Mouse (Mus musculus): ENCODE data around the gene Atp5h. TPM values are rescaled to one million over a fixed set of nuclear protein-coding genes. Genes with fewer than 3 reads are reported as not detected.

Atp5h gene
- polyA plus RNA-seq, 1 experiment from 2014 or later = 1,000 TPM

- ATAC-seq = no peak
- H3K9me3 ChIP-seq (replicated peaks) = no peaks in the 10 kb centered on the region
- H3K4me2 ChIP-seq = no peak overlapping the region
- H3K4me3 ChIP-seq = no peak overlapping the region
- WGBS = 75% methylated on average over 7 of the region's 7 CpGs
- H3K36me3 ChIP-seq (ENCODE audit: poor library complexity, severe bottlenecking) = no peaks in the 10 kb centered on the region
- no peaks in the 10 kb centered on the region for H3K4me1 ChIP-seq
- H3K27ac ChIP-seq = no peak overlapping the region
- H3K9ac ChIP-seq = no peak overlapping the region
- H3K27me3 ChIP-seq = no peaks in the 10 kb centered on the region
Measured at GRCm38 (mm10) chr11:115452281-115452860, 32.6 kb upstream of the Atp5h start.

DNA sequence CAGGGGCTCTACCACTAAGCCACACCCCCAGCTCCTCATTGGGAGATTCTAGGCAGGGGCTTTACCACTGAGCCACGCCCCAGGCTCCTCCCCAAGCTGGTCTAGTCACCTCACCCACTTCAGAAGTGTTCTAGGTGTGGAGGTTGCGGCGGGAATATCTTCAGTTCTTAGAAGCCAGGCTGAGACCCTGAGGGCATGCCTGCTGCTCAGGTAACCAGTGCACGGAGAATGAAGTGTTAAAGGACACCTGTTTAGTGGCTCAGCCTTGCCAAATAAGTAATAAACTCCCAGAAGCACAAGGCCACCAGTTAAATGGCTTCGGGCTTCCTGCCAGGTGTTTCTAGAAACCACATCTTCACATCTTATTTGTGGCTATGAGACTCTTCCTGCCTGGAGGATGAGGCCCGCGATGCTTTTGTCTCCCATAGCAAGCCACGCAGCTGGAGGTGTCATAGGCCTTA, 32.0 kb upstream of the Atp5h start:
- Histone ChIP-seq H3K4me2 (no peak overlapping the region), H3K9me3 (replicated peaks) (no peaks in the 10 kb centered on the region), H3K27me3 (no peaks in the 10 kb centered on the region), H3K27ac (no peak overlapping the region), H3K36me3 (ENCODE audit: poor library complexity, severe bottlenecking) (no peaks in the 10 kb centered on the region), H3K4me3 (no peak overlapping the region), H3K9ac (no peak overlapping the region), H3K4me1 (no peaks in the 10 kb centered on the region)
- ATAC-seq = no peak
- 88% methylated on average over 8 of the region's 8 CpGs for WGBS

GRCm38 (mm10) chr11:115450176-115450575, 30.4 kb upstream of the Atp5h start:
- Histone ChIP-seq H3K9me3 (replicated peaks) (no peaks in the 10 kb centered on the region), H3K36me3 (ENCODE audit: poor library complexity, severe bottlenecking) (no peaks in the 10 kb centered on the region), H3K4me2 (no peak overlapping the region), H3K4me3 (no peak overlapping the region), H3K27ac (no peak overlapping the region), H3K27me3 (no peaks in the 10 kb centered on the region), H3K9ac (no peak overlapping the region), H3K4me1 (no peaks in the 10 kb centered on the region)
- WGBS = 94% methylated on average over 7 of the region's 7 CpGs
- ATAC-seq = no peak

- Histone ChIP-seq H3K4me2 (no peak overlapping the region), H3K9ac (no peak overlapping the region), H3K27ac (no peak overlapping the region), H3K27me3 (no peaks in the 10 kb centered on the region), H3K4me3 (no peak overlapping the region), H3K4me1 (no peaks in the 10 kb centered on the region), H3K9me3 (replicated peaks) (no peaks in the 10 kb centered on the region), H3K36me3 (ENCODE audit: poor library complexity, severe bottlenecking) (no peaks in the 10 kb centered on the region)
- 79% methylated on average over 7 of the region's 7 CpGs for WGBS
- ATAC-seq = no peak
Measured at GRCm38 (mm10) chr11:115448998-115449397, 29.2 kb upstream of the Atp5h start.

DNA sequence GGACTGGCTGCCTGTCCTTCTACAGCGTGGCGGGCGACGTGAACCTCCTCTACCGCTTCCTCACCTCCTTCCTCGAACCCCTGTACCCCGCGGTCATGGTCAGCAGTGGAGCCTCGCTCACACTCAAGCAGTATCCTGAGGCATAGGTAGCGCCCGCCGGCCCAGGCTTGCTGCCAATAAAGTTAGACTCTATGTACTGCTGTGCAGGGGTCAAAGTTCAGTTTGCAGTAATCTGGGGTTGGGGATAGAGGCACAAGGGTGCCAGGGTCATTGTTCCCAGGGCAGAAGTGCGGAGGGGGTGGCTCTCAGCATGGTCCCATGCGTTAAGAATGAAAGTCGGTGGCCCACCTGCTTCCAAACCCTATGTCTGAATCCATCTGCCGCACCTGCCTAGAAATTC, 28.3 kb upstream of the Atp5h start:
- no peak overlapping the region for H3K4me2 ChIP-seq
- H3K9ac ChIP-seq = no peak overlapping the region
- H3K4me1 ChIP-seq = no peaks in the 10 kb centered on the region
- H3K9me3 ChIP-seq (replicated peaks) = no peaks in the 10 kb centered on the region
- WGBS = 85% methylated on average over 16 of the region's 16 CpGs
- H3K27ac ChIP-seq = no peak overlapping the region
- no peaks in the 10 kb centered on the region for H3K36me3 ChIP-seq (ENCODE audit: poor library complexity, severe bottlenecking)
- H3K27me3 ChIP-seq = no peaks in the 10 kb centered on the region
- no peak for ATAC-seq
- no peak overlapping the region for H3K4me3 ChIP-seq

- H3K4me2 ChIP-seq = no peak overlapping the region
- H3K36me3 ChIP-seq (ENCODE audit: poor library complexity, severe bottlenecking) = no peaks in the 10 kb centered on the region
- H3K4me3 ChIP-seq = no peak overlapping the region
- no peaks in the 10 kb centered on the region for H3K4me1 ChIP-seq
- no peak overlapping the region for H3K27ac ChIP-seq
- H3K9me3 ChIP-seq (replicated peaks) = no peaks in the 10 kb centered on the region
- H3K9ac ChIP-seq = no peak overlapping the region
- WGBS = 88% methylated on average over 11 of the region's 11 CpGs
- no peak for ATAC-seq
- no peaks in the 10 kb centered on the region for H3K27me3 ChIP-seq
Measured at GRCm38 (mm10) chr11:115447321-115447885, 27.6 kb upstream of the Atp5h start.

GRCm38 (mm10) chr11:115446906-115447305, 27.1 kb upstream of the Atp5h start:
- H3K4me1 ChIP-seq = no peaks in the 10 kb centered on the region
- H3K27me3 ChIP-seq = no peaks in the 10 kb centered on the region
- no peak overlapping the region for H3K27ac ChIP-seq
- no peak overlapping the region for H3K9ac ChIP-seq
- H3K4me3 ChIP-seq = no peak overlapping the region
- no peaks in the 10 kb centered on the region for H3K9me3 ChIP-seq (replicated peaks)
- H3K4me2 ChIP-seq = no peak overlapping the region
- WGBS = 81% methylated on average over 3 of the region's 3 CpGs
- no peak for ATAC-seq
- no peaks in the 10 kb centered on the region for H3K36me3 ChIP-seq (ENCODE audit: poor library complexity, severe bottlenecking)

DNA sequence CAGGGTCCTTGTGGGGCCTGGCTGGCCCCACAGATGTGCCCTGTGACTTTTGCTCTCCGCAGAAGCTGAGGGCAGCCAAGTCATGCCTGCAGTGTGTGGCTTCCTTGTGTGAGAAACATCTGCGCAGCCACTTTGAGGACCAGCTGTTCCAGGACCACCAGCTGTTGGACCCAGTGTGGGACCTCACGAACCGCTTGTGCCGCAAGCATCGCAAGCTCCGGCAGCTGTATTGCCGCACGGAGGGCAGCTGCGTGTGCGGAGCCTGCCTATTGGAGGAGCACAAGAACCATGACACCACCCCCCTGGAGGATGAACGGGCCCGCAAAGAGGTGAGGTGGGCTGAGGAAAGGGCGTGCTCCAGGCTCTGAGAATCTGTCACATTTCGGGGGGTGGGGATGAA, 21.7 kb upstream of the Atp5h start:
- Histone ChIP-seq H3K9ac (no peak overlapping the region), H3K4me1 (peaks cover under 1% of the 10 kb centered on the region), H3K9me3 (replicated peaks) (peaks cover 7% of the 10 kb centered on the region), H3K27me3 (no peaks in the 10 kb centered on the region), H3K4me3 (no peak overlapping the region), H3K36me3 (ENCODE audit: poor library complexity, severe bottlenecking) (no peaks in the 10 kb centered on the region), H3K27ac (no peak overlapping the region), H3K4me2 (no peak overlapping the region)
- 54% methylated on average over 15 of the region's 15 CpGs for WGBS
- ATAC-seq = no peak

DNA sequence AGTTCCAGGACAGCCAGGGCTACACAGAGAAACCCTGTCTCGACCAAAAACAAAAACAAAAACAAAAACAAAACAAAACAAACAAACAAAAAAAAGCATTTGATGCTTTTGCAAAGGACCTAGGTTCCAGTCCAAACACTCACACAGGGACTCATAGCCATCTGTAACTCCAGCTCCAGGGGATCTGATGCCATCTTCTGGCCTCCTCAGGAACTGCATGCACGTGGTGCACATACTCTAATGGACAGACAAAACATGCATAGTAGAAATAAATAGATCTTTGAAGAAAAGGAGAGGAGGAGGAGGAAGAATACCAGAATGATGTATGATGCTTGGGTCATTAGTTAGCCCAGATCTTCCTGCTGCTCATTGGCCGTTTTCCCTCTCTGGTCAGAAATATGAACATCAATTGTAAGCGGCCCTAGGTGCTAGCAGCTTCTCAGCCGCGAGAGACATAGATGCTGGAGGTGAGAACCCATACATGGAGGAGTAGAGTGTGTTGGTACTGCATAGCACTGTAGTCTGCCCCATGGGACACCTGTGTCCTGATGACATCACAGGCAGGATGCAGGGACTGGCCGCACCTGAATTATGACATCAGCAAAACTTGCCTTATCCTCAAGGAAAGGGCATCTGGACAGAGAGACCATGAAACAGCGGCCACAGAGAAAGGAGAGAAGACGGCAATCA, 20.3 kb upstream of the Atp5h start, which contains the start of gene Trim80:
Gene Trim80, plus strand, starts transcription at position 640 of the 690 bp plus-strand sequence.
- Histone ChIP-seq H3K27me3 (0 out of 2 replicates have a peak, but pooled peaks cover 7% of the 10 kb centered on the region), H3K36me3 (ENCODE audit: poor library complexity, severe bottlenecking) (no peaks in the 10 kb centered on the region), H3K4me3 (no peak within 1 kb of the TSS), H3K4me1 (peaks cover 13% of the 10 kb centered on the region), H3K9me3 (replicated peaks) (peaks cover 7% of the 10 kb centered on the region), H3K4me2 (no peak within 1 kb of the TSS), H3K9ac (no peak within 1 kb of the TSS), H3K27ac (no peak within 1 kb of the TSS)
- WGBS = 93% methylated on average over 9 of the region's 9 CpGs
- no peak for ATAC-seq

DNA sequence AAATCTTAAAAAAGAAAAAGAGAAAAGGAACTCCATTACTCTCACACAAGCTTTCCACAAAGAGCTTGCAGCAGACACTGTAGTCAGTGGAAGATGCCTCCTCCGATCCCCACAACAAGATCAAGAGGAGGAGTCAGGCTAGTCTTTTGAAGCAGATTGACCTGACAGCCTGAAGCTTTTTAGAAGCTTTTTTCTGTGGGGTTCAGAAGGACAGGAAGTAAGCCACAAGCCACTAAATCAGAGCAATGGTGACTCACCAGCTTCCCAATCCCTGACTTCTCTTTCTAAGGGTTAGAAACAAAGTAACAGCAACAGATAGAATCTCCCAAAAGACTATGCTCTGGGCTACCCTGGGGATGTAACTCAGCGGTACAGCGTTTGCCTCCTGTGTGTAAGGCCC, 19.6 kb upstream of the Atp5h start:
- ATAC-seq = no peak
- peaks cover 13% of the 10 kb centered on the region for H3K4me1 ChIP-seq
- 82% methylated on average over 3 of the region's 3 CpGs for WGBS

GRCm38 (mm10) chr11:115437571-115438122, 17.9 kb upstream of the Atp5h start:
- Histone ChIP-seq H3K36me3 (ENCODE audit: poor library complexity, severe bottlenecking) (peaks cover 7% of the 10 kb centered on the region), H3K27ac (no peak overlapping the region), H3K27me3 (0 out of 2 replicates have a peak, but pooled peaks cover 7% of the 10 kb centered on the region), H3K9me3 (replicated peaks) (peaks cover 7% of the 10 kb centered on the region), H3K9ac (no peak overlapping the region), H3K4me3 (no peak overlapping the region), H3K4me2 (no peak overlapping the region), H3K4me1 (peaks cover 13% of the 10 kb centered on the region)
- ATAC-seq = no peak
- 81% methylated on average over 5 of the region's 5 CpGs for WGBS

More for the DNA sequence above, 19.6 kb upstream of the Atp5h start:
- no peak overlapping the region for H3K9ac ChIP-seq
- no peak overlapping the region for H3K4me3 ChIP-seq
- peaks cover 7% of the 10 kb centered on the region for H3K9me3 ChIP-seq (replicated peaks)
- no peak overlapping the region for H3K4me2 ChIP-seq
- H3K27ac ChIP-seq = no peak overlapping the region
- H3K27me3 ChIP-seq = 0 out of 2 replicates have a peak, but pooled peaks cover 7% of the 10 kb centered on the region
- H3K36me3 ChIP-seq (ENCODE audit: poor library complexity, severe bottlenecking) = no peaks in the 10 kb centered on the region

Measured in forebrain, embryonic 13.5 days (tissue).